Mouse (Mus musculus): ENCODE results near the gene Elmsan1.

The Elmsan1 gene

DNA sequence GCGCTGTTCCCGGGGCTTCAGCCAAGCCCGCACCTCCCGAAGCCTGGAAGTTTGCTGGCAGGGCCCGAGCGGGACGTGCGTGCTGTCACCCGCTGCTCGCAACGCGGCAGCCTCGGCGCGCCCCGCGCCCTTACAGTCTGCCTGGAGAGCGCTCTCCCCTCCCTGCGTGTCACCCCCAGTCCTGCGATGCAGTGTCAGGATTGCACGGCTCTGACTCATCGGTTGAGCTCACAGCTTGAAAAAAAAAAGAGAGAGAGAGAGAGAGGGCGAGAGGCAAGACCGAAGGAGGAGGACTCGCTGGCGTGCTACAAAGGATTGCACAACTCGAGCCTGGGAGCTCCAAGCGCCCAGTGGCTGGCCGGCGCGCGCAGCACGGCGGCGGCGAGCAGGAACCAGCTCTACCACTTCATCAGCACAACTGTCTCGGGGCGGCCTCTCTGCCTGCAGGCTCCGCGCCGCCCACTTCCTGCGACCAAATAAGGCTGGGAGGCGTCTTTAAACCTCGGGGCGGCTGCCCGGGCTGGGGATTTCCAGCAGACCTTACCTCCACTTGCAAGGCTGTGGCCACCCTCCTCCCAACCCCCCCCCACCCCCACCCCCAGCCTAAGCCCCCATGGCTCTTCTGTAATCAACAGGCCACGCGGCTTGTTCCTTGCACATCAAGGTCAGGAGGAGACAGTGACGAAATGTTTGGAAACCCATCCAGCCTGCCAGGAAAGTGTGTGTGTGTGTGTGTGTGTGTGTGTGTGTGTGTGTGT lies 24.9 kb downstream of the Elmsan1 start:
- peak; percentile 91 for DNase-seq (ENCODE audit: low read depth)

DNA sequence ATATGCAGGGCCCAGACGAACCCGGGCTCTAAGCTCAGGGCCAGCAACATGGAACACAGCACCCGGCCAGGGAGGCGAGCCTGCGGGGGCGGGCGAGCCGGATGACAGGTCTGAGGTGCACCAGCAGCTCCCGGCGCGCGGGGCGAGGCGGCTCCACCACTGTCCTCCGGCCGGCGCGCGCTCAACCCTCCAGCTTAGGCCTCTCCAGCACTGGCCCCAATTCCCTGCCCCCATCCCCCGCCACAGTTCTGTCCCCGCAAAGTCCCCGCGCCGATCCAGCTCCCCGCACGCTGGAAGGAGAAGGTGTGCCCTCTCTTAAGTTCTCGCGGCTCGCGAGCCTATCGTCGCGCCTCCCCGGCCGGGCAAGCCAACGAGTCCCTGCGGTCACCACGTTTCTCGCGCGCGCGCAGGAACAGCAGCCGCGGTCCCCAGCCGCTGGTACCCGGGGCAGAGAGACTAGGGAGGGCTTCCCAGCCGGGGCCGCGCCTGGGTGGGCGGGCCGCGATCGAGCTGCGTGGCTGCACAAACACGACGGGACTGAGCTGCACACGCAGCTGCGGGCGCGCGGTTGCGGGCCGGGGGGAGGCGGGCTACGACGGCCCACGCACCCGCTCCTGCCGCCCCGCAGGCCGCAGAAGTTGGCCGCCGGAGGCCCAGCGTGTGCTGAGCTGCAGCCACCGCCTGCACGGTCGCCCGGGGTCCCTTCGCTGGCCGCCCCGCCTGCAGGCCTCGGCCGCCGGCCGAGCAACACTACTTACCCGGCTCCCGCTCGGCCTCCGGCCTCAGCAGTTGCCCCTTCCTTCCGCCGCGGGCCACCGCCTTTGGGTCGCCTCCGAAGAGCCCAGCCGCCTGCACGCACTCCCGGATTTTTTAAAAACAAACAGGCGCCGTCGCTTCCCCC lies 25.7 kb downstream of the Elmsan1 start:
- DNase-seq (ENCODE audit: low read depth): no peak

DNA sequence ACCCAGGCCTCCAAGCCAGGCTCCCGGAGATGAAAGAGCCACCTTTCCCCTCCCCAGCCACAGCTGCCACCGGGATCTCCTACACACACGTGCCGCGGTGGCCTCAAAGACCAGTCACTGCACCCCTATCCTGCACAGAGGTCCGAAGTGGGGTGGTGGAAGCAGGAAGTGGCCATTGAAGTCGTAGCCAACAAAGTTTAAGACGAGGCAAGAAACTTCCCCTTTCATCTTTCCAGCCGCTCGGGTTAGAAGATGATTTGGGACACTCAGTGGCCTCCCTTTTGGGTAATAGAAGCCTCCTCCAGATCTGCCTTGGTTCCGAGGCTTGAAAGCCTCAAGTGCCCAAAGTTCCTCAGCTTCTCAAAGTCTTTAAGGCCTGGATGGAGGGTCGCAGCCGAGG lies 26.4 kb downstream of the Elmsan1 start:
- no peak for DNase-seq (ENCODE audit: low read depth)

DNA sequence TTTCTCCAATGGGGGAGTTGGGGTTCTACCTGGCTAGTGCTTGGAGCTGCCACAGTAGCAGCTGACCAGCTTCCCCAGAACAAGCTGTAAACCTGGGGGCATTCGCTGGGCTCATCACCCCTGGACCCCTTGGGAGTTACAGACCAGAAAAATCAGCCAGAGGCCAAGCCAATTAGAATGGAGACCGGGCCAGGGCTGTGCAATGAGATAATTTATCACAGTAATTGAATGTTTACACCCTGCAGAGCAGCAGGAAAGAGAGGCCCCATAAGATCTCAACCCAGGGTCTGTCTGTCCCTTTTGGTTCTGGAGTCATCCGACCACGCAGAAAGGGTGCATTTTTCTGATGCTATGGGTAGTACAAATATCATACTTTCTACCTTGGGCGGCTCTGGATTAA lies 26.9 kb downstream of the Elmsan1 start:
- no peak for DNase-seq (ENCODE audit: low read depth)

DNA sequence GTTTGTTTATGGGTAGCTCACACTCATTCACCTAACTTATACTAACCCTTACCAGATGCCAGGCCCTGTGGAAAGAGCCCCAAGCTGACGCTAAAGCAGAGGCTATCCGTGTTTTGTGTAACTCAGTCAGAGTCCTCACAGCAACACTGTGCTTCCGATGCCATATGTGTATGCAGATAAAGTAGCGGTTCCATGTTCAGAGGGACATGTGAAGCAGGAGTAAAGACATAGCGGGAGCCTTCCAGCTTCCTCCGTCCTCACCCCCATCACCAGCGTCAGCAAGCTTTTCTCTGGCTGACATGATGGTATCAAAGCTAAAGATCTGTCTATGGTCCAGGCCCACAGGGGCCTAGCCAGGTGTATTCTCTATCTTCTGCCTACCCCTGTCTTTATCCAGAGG lies 27.5 kb downstream of the Elmsan1 start:
- DNase-seq (ENCODE audit: low read depth): no peak

DNA sequence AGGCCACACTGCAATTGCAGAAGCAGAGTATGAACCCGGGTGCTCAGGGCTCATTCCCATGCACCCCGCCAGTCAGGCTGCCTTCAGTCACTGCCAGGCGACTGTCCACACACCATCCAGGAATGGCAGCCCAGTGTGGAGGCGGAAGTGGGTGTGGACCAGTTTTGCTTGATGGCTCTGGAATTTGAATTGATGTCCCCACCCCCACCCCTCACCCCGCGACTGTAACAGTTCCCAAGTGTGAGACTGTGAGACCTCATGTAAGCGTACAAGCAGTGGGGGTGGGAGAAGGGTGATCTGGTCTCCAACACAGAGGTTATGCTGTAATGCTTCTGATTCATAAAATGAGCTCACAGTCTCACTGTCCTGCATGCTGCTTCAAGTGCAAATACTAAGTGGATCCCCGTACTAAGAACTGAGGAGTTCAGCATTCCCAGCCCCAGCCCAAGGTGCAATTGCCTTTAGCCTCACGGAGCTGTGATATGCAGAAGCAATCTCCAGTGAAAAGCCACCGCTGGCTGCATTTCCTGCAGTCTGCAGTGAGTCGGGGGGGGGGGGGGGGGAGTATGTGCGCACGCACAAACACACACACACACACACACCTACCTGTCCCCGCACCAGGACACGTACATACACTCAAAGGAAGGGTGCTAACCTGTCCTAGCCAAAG lies 28.4 kb downstream of the Elmsan1 start:
- no peak for DNase-seq (ENCODE audit: low read depth)

DNA sequence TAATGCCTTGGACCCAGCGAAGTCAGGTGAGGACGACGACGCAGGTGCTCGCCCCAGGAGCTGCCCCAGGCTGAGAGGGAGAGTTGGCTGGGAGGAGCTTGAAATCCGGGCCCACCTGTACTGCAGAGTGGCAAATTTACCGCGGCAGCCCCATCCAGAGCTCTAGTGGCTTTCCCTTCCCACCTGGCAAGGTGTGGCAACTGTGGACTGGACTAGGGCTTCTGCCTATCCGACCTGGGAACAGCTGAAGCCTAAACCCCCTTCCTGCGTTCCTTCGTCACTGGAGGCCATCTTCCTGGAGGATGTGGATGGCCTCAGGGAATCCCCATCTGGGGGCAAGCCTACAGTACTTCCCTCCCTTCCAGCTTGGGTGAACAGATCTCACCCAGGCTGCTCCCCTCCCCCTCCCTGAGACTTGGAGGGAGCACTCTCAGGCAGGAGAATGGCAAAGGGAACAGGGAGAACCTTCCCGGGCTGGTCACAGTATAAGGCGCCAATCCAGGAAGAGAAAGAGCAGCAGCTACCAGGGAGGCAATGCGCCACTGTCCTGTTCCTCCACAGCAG lies 29.7 kb downstream of the Elmsan1 start:
- DNase-seq (ENCODE audit: low read depth): no peak

DNA sequence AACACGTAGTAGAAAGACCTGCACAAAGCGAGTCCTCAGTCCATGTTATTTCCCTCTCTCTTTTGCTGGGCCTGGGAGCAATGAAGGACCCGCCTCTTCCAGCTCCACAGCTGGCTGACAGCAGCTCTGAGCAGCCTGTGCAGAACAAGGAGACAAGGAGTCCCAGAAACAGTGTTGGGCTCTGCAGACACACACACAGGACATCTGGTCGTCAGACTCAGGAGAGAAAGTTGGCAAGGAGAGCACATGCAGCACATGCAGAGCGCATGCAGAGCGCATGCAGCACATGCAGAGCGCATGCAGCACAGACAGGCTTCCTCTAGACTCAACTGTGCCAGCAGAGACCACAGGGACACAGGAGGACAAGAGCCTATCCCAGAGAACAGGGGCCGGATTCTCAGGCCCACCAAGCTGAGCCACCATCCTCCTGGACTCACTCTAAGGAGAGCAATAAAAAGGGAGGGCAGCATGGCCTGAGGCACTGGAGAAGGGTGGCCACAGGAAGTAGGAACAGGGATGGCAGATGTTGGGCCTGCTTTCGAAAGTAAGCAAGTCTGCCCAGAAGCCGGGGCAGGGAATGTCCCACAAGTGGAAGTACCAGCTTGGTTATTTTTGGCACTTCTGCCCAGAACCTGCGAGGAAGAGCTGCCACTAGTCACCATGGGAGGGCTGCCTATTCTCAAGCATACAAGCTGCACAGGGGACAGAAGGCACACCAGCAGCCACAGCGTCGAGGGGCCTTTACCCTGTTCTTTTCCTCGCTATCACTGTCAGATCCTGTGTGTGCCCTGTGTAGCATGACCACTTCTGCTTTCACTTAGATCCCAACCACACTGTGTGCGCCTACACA lies 30.7 kb downstream of the Elmsan1 start:
- no peak for DNase-seq (ENCODE audit: low read depth)

DNA sequence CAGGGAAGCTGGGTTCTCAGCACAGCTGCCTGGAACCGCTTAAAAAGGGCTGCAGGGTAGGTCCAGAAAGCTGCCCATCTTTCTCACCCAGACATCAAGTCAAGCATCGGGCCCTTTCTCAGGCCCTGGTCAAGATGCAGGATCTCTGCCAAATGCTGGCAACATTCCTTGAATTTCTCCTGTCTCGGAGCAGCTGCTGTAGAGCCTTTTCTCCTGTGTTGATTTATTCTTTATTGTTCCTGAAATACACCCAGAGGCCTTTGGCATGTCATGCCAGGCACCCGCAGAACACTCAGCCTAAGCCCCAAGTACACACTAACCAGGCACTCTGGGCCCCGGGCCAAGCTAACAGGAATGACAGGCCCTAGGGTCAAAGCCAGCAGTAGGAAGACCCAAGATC lies 31.7 kb downstream of the Elmsan1 start:
- DNase-seq (ENCODE audit: low read depth): no peak

DNA sequence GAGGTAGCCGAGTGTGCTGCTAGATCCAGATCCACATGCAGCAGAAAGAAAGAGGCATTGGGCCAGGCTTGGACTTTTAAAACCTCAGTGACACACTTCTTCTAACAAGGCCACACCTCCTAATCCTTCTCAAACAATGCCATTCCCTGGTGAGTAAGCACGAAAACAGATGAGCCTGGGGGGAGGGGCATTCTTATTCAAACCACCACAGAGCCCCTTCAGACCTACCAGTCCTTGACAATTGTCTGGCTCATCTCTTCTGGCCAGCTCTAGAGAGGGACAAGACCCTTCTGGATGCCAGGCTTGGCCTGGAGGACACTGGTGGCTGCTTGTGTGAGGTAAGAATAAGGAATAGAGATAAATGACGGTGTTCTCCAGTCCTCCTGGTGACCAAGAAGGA lies 32.1 kb downstream of the Elmsan1 start:
- DNase-seq (ENCODE audit: low read depth): no peak

DNA sequence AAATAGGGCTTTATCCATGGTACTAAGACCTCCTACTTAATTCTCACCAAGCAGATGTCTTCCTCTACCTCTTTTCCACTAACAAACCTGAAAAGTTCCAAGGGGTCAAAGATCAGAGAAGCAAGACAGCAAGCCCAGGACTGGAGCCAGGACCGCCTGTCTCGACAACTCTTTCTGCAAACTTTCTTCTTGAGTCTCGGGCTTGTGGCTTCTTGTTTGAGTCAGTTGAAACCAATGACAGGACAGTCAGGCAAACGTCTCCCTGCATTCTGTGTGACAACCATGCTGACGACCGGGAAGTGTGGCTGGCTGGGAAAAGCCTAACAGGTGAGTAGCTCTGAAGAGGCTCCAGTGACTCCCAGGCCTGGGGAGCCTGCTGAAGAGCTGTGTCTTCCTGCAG lies 33.1 kb downstream of the Elmsan1 start:
- DNase-seq (ENCODE audit: low read depth): no peak

DNA sequence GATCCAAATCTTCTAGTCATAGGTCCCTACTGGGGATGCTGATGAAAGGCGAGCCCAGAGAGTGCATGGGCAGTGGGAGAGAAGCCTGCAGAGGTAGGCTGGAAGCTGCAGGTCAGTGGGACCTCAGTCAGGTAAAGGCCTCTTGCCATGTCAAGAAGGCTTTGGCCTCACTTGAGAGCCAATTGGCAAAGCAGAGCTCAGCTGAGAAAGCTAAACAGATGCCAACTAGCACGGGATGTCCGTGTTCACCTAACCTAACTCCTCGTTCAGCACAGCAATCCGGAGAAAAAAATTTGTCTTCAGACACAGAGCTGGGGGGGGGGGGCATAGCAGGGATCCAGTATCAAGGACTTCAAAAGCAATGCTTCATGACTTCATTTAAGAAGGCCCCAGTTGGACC lies 33.7 kb downstream of the Elmsan1 start:
- DNase-seq (ENCODE audit: low read depth): no peak

DNA sequence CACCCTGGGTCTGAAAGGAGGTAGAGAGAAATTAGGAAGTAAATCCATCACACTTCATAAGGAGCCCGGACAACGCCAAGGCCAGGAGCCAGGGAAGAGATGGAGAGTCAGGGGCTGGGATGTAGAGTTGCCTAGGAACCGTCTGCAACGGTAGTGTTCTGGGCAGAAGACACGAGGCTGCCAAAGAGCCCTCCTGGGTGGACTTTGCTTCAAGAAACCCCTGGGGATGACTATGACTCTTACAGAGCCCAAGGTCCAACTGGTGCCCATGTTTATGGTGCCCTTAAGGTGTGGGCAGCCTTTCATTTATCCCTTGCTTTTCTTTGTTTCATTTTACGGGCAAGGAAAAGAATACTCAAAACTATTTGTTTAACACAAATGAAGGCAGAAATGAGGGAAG lies 36.7 kb downstream of the Elmsan1 start:
- DNase-seq (ENCODE audit: low read depth): no peak

DNA sequence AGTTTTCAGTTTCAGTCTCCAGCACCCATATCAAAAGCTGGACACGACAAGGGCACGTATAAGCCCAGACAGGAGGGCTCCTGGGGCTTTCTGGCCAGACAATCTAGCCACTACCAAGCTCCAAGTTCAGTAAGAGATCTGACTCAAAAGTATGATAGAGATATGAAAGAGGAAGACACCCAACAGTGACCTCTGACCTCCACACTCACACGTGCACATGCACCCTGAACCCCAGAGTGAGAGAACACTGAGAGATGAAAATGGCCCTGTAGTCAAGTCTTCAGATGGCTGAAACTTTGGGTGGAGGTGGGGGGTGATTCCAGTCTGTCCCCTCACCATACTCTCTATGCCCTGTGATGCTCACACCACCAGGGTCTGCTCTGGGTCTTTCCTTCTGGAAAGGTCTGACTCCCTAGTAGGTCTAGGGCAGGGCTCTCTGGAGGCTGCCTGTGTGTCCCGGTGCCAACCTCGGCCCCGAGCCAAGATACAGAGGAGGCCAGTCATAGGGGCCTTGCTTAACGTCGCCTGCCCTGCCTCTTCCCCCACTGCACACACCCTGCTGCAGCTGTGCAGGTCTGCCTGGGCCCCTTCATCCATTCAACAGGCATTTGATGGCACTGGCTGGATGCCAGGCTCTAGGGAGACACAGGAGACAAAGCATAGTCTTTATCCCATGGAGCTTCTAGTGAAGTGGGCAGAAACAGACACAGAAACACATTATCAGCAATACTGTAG lies 37.8 kb downstream of the Elmsan1 start:
- DNase-seq (ENCODE audit: low read depth): no peak

DNA sequence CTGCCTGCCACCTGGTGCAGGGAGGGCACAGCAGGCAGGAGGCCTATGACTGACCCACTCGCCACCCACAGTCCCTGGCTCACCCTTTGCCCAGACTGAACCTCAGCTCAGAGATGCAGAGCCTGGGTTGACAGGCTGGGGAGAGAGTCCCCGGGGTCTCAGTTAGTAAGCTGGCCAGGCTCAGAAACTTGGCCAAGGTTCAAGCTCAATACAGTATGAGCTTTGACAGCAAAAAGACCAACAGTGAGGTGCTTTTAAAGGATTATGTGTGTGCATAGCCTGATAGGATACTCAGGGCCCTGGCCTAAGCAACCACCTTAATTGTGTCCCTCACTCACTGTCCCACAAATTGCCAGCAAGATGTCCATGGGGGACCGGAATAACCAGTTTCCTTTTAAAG lies 38.6 kb downstream of the Elmsan1 start:
- DNase-seq (ENCODE audit: low read depth): no peak

DNA sequence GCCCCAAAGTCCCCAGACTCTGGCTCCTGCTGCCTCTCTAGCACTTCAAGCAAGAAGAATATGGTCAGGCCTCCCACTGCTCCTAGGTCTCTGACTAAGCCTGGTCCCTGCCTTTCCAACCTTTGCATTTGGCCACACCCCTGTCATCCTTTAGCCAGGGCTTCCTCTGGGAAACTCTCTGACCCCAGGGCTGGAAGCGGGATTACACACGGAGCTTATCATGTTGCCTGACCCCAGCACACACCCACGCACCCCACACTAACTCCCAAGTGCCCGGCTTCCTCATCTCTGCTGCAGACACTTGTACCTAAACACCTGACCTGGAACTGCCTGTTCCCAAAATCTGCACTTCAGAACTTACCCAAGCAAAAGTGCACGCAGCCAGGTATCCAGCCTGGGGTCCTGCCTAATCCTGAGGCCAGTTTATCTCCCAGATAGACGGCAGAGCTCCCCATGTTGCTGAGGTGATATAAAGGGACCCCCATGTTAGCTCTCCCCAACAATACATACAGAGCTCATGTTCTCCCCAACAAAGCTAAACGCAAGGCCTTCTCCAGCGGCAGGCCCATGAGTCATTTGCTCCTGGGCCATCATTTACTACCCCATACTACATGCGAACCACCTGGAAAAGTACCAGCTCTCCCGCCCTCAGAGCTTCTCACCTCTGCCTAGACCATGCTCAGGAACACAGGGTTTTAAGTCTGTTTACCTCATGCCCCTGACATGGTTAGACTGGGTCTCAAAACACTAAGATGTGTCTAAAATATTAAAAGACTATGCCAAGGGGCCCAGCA lies 39.8 kb downstream of the Elmsan1 start:
- no peak for DNase-seq (ENCODE audit: low read depth)

DNA sequence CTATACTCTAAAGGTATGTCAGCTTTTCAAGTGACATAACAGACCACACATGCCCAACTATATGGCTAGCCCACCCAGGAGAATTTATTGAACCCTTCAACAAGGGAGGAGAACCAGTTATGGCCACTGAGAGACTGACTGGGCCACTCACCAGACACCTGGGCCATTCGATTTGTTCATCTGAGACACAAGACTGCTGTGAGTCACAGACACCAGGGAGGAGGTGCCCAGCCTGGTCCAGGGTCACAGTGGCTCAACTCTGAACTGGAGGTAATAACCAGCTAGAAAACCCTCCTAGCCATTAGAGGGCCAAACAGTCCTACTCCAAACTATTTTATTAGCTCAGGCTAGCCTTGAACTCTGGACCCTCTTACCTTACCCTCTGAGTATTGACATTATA lies 40.6 kb downstream of the Elmsan1 start:
- DNase-seq (ENCODE audit: low read depth): no peak

DNA sequence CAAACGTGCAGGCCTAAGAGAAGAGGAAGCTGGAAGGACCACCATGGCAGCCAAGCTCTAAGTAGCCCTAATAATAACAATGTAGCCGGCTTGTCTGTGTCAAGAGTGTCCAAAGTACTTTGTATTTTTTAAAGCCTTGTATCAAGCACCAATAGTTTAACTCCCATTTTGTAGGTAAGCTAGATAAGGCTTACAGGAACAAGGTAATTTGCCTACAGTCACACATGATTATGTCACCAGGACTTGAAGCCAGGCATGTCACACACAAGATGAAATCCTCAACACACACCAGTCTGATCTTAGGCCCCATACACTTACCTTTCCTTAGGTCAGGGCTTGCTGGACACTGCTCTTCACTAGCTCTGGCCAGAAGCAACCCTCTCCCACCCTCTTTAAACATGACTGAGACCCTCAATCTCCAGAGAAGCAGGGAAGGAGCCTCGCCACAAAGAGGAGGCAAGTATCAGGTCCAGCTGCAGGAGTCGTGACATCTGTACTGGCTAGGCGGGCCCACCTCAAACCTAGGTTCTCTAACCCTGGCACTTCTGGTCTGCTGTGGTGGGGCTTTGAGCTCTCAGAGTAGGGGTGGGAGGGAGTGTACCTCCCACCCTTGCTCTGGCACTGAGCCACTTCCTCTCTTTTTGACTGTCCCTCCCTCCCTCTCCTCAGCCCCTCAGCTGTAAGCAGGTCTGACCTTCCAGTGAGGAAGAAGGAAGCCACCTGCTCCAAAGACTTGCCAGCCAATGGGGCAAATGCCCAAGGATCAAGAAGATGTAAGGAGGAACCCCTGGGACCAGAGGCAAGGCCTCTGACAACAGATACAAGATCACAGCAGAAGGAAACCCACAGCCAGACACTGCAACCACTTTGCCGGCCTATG lies 41.6 kb downstream of the Elmsan1 start:
- no peak for DNase-seq (ENCODE audit: low read depth)

DNA sequence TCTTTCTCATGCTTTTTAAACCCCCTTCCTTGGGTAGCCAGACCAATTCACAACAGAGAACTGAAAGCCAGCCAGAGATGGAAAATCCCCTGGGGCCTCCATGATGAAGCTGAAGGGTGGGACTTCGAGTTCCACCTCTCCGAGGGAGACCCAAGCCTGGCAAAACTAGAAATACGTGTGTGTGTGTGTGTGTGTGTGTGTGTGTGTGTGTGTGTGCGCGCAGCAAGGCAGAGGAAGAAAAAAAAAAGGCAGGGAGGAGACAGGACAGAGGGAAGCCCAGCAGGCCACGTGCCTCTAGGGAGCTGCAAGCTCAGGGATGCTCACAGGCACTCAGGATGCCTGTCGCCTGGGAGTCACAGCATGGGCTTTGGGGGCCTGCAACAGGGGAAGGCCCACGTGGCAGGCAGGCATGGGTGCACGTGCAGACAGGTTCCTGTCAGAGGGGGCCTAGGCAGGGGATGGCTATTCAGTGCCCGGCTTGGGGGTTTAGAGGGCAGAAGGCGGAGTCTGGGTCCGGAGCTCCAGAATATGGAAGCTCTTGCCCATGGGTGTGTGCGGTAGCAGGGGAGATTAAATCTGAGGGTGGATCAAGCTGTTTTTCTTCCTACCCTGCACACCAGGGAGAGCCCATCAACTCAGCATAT lies 42.4 kb downstream of the Elmsan1 start:
- DNase-seq (ENCODE audit: low read depth): no peak
